Mouse (Mus musculus): ENCODE results near the gene Fam189a1.

Fam189a1 gene

GRCm38 (mm10) chr7:65047700-65048099, 108.7 kb downstream of the Fam189a1 start:
- in situ Hi-C loops (cut with MboI; ENCODE audit: unreplicated experiment in 2 of 2): no loop called here

- in situ Hi-C loops (cut with MboI; ENCODE audit: unreplicated experiment in 2 of 2): no loop called here
These were observed 109.7 kb downstream of the Fam189a1 start for GRCm38 (mm10) chr7:65046690-65047089.

DNA sequence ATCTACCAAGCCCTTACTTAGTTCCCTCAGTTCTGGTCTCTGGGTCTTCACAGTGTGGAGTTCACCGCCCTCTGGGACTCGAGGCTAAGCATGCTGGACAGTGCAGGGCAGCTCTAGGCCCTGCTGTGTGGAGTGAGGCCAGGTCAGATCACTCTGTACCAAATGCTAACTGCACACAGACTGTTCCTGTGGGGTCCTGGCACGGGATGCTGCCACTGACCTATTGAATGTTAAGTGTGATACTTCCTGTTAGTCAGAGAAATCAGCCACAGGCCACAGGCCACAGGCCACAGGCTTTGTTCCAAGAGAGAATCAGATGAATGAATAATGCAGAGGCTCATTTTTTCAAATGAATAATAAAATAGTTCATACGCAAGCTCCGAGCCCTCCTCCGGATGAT, 112.1 kb downstream of the Fam189a1 start:
- in situ Hi-C loops (cut with MboI; ENCODE audit: unreplicated experiment in 2 of 2): no loop called here

DNA sequence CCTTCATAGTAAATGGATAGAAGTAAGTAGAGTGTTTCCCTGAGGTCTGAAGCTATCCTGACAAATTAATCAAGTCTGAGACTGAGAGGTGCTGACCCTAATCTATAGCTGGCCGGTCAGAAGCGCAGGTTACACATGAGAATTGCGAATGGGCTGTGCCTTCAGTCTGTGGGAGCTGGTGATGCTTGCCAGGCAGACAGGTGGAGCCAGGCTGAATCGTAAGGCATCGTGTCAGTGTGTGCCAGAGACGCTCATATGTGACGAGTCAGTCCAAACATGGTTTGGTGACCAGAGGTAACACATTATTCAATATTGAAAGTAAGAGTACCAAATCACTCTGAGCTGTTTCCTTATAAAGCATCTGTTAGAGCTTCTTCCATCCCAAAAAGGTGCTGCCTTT, 115.3 kb downstream of the Fam189a1 start:
- in situ Hi-C loops (cut with MboI; ENCODE audit: unreplicated experiment in 2 of 2): no loop called here

GRCm38 (mm10) chr7:65031741-65032140, 124.6 kb downstream of the Fam189a1 start:
- in situ Hi-C loops (cut with MboI; ENCODE audit: unreplicated experiment in 2 of 2): no loop called here

- in situ Hi-C loops (cut with MboI; ENCODE audit: unreplicated experiment in 2 of 2): no loop called here
These were observed 125.2 kb downstream of the Fam189a1 start for GRCm38 (mm10) chr7:65031195-65031594.

GRCm38 (mm10) chr7:65029985-65030384, 126.4 kb downstream of the Fam189a1 start:
- in situ Hi-C loops (cut with MboI; ENCODE audit: unreplicated experiment in 2 of 2): no loop called here

DNA sequence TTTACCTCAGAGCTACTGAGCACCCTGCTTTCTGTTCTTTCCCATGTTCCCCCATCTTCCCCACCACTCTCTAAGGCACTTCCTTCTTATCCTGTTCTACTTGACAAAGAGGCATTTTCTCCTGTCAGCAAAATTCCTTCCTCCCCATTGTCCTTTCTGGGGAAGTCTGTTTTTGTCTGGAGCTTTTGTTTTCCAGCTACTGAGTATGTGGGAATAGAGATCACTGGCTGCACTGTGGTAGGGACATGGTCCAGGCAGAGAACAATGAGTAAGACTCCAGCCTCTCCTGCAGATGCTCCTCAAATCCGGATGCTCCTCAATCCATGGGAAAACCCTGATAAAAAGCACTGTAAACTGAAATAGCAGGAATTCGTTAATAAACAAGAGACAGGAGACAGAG, 135.1 kb downstream of the Fam189a1 start:
- in situ Hi-C loops (cut with MboI; ENCODE audit: unreplicated experiment in 2 of 2): no loop called here

- in situ Hi-C loops (cut with MboI; ENCODE audit: unreplicated experiment in 2 of 2): no loop called here
These were observed 138.2 kb downstream of the Fam189a1 start for GRCm38 (mm10) chr7:65018036-65018679.

DNA sequence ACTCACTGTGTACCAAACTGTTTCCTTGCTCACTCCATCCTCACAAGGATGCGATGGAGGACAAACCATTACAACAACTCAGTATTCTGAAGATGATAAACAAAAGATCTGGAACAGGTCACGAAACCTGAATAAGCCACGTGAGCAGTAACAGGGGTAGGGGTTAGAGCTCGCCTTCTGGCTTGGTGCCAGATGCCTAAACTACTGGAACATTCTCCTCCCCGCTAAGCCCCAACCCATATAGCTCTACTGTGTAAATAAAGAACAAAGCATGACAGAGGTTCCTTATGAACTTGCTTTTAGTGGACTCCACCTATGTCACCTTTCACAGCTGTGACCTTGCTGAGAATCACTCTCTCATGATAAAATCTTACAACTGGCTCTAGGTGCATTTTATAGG, 139.0 kb downstream of the Fam189a1 start:
- in situ Hi-C loops (cut with MboI; ENCODE audit: unreplicated experiment in 2 of 2): no loop called here

GRCm38 (mm10) chr7:65011133-65011532, 145.2 kb downstream of the Fam189a1 start:
- in situ Hi-C loops (cut with MboI; ENCODE audit: unreplicated experiment in 2 of 2): no loop called here

GRCm38 (mm10) chr7:65010275-65010674, 146.1 kb downstream of the Fam189a1 start:
- in situ Hi-C loops (cut with MboI; ENCODE audit: unreplicated experiment in 2 of 2): no loop called here

GRCm38 (mm10) chr7:65005731-65006130, 150.6 kb downstream of the Fam189a1 start:
- in situ Hi-C loops (cut with MboI; ENCODE audit: unreplicated experiment in 2 of 2): no loop called here

DNA sequence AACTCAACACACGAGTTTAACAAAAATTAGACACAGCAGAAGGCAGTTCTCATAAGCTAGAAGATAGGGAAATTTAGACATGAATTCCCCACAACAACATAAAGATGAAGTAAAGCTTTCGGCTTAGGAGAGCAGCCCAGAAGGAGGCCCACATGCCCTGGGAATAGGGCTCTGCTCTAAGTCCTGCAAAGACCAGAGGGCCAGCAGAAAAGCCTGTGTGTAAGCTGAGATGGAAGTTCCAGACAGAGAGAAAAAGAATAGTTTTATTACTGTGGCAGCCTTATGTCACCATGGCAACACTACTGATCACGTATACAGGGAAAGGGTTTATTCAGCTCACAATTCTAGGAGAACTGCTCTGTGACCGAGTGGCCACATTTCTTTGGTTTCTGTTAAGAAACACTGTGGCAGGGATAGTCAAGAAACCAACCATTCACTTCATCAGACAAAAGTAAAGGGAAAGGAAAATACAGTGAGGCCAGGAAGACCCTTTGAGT, 156.6 kb downstream of the Fam189a1 start:
- in situ Hi-C loops (cut with MboI; ENCODE audit: unreplicated experiment in 2 of 2): no loop called here

DNA sequence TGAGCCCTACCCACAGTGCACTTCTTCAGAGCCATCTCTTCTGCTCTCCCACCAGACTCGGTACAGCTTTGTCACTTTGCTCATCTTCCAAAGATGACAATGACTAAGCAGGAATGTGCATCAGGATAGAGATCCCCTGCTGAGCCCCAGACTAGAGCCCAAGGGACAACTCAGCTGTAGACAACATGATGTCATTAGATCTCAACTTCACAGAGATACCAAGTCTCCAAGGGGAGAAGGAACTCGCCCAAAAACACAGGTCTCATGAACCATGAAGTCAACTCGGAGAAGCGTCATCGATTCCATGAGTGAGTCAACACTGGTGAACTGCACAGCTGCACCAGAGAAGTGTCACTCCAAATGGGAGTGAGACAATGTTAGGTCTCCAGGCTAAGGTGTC, 158.6 kb downstream of the Fam189a1 start:
- in situ Hi-C loops (cut with MboI; ENCODE audit: unreplicated experiment in 2 of 2): no loop called here

GRCm38 (mm10) chr7:64995946-64996444, 160.4 kb downstream of the Fam189a1 start:
- in situ Hi-C loops (cut with MboI; ENCODE audit: unreplicated experiment in 2 of 2): no loop called here

DNA sequence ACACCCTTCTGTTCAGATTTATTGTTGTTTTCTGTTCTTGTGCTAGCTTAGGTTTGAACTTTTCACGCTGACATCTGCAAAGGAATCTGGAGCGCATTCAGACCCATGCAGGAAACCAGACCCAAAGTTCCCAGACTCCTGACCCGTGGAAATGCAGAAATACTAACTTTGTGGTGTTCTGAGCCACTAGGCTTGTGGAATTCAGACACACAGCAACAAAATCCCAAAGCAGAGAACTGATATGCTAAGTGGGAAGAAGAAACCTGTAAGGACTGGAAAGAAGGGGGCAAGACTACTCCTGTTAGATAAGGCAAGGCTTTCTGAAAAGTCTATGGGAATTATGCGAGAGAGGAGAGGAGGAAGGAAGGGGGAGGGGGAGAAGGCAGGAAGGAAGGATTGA, 167.0 kb downstream of the Fam189a1 start:
- in situ Hi-C loops (cut with MboI; ENCODE audit: unreplicated experiment in 2 of 2): no loop called here

DNA sequence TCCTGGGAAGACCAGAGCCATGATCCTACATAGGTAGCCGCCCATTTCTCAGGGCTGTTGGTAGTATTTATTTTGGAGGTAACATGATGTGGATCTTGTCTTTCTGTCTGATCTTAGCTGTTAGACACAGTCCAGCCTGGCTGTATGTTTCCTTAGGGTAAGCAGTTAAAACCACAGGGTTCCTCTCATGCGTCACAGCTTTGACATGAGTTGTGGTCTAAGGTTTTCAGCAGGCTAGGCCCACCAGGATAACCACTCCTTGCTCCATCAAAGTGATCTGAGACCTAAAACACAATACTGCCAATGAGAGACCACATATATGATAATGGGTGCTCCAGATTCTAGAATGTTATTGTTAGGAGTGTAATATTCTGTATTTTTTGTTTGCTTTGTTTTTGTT, 168.4 kb downstream of the Fam189a1 start:
- in situ Hi-C loops (cut with MboI; ENCODE audit: unreplicated experiment in 2 of 2): no loop called here

DNA sequence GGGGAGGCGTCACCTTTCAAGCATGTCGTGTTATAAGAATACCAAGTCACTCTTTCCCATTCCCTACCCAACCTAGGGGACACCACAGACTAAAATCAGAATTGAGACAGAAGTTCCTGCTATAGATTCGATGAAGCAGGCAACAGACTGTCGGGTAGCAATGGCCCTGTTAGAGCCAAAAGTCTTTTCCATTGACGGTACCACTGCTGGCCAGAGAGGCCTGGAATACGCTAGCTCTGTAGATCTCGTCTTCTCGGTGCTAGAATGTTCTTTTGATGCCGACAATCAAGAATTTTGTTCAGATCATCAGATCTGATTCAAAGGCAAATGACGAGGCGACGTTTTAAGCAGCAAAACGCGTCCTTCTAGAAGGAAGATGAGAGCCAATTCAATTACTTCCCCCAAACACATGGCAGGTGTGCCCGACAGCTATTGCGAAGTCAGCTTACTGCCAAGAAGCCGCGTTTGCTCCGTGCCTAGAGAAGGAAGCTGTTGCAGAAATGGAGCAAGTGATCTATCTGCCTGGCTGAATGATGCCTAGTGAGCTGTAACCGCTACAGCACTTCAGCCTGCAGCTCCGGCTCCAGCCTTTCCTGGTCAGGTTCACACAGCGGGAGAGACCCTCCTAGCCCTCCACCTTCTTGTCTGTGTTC, 171.8 kb downstream of the Fam189a1 start:
- in situ Hi-C loops (cut with MboI; ENCODE audit: unreplicated experiment in 2 of 2): no loop called here

GRCm38 (mm10) chr7:64981511-64982235, 174.7 kb downstream of the Fam189a1 start:
- in situ Hi-C loops (cut with MboI; ENCODE audit: unreplicated experiment in 2 of 2): no loop called here

GRCm38 (mm10) chr7:64973590-64974262, 182.6 kb downstream of the Fam189a1 start:
- in situ Hi-C loops (cut with MboI; ENCODE audit: unreplicated experiment in 2 of 2): no loop called here

Measured in v-Abl transformed pro-B cells (cell line).